1 mouse cellular context compared by ENCODE assay signal in the genomic region with DNA sequence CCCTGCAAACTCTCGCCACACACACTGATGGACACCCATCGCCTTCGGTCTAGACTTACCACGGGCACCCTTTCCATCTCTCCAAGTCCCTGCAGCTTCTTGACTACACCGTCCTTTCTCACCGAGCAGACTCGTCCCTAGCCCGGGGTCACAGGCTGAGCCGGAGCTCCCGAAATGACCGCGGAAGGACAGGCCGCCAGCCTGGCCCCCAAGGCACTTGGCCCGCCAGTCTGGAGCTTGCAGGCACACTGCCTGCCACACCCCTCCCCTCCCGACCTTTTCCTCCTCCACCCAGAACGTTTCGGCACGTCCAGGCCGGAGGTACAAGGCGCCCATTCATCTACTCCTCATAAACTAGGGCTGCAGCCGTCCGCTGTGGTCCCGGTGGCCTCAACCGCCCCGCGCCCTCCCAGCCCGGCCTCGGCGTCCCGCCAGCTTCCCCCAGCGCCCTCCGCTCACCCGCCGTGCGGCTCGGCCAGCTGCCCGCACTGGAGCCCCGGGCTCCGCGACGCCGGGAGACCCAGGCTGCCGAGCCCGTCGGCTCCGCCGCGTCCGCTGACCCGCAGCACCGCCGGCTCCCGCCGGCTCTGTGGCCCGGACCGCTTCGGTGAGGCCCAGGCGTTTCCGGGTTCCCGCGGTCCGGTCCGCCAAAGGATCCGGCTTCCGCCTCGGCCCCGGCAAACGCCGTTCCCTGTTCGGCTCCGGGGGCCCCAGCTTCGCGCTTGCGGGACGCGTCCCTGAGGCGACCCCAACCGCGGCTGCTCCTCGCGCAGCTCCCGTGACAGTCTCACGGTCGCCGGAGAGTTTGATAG.
TF ChIP-seq lines count a peak whose summit lies in the region.

No protein-coding gene starts in this region.

TF ChIP-seq in ES-E14, 5 proteins besides CTCF, POLR2A, EP300 and RAD21 (continued from another document):
- TF ChIP-seq ZNF384 (IDR thresholded peaks at IDR 0.05; ENCODE audit: low read depth, low read length): no peak
